Mouse (Mus musculus) kidney, postnatal 4 days (tissue): ENCODE data around the gene Gclm.
"Not testable (repeated sequence)": the region's sequence is repeated elsewhere in the genome, so short reads cannot be mapped to it uniquely, and the experiment has no call there.

Source experiments
- DNase-seq, 2 experiments: peaks; one replicate each; pipeline ENCODE4 v3.0.0; 2021; ENCODE audit warnings: mixed read lengths in 2 of 2

The Gclm gene

DNA sequence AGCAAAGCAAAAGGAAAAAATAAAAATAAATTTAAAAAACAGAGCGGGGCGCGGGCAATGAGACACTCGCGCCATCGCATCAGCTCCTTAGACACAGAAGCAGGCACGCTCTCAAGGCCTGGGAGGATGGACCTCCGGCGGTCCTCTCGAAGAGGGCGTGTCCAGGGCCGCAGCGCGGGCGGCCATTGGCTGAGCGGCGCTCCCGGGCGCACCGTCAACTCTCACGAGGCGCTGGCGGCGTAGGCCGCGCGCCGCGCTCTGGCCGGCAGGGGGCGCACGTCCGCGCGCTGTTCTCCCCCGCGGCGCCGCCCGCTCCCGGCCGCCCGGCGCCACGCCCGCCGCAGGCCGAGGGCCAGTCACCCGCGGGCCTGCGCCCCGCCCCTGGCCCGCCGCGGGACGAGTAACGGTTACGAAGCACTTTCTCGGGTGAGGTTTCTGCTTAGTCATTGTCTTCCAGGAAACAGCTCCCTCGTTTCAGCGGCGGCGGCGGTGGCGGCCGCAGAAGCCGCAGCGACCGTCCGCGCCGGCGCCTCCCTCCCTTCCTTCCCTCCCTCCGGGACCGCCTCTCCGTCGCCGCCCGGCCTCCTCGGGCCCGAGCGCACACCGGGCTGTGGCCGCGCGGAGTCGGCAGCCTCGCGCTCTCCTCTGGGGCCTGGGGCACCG lies at the start of gene Gclm:
Gclm (plus strand) TSS at position 343 of the 663 bp plus-strand sequence.
- peak; percentile 92 to 96 for DNase-seq

DNA sequence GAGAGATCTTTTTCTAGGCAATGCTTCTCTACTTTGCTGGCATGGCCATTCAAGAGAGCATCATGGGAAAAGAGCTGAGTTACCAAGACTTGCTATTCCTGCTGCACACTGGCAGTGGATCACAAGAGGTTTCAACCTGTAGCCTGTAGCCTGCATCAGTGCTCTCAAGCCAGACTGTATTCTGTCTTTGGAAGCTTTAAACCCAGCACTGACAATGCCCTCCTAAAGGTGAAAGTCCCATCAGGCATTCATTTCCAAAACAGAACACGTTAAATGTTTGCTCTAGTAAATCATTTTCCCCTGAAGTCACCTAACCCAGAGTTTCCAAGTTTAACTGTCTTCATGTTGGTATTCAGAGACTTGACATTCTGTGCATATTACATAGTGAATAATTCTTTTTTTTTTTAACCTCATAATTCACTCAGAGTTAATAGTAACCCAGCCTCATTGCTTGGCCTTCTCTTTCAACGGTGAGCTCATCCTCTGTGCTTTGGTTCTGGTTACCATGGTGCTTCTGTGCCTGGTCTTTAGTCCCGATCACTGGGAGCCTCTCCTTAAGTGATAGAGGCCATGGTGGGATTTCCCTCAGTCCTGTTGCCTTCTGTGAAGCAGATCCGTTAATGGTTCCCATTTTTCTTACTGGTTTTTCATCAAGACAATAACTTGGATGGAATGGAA lies 48.6 kb upstream of the Gclm start:
- peak in 1 of 2 experiments; percentile 12 for DNase-seq

DNA sequence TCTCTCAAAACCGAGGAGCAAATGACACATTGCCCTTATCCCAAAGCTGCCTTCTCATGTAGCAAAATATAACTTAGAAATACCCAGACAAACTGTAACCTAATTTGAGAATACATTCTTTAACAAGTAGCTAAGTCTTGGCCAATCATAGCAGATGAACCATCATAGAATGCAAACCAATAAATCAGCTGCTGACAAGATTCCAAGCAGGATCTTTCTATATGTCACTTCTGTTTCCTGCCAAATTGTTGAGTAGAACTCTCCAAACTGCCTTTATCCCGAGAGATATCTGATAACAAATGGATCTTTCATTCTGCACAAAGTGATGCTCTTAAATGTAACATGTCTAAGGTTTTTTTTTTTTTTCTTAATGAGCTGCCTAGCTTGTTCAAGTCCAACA lies 46.8 kb upstream of the Gclm start:
- no peak for DNase-seq

DNA sequence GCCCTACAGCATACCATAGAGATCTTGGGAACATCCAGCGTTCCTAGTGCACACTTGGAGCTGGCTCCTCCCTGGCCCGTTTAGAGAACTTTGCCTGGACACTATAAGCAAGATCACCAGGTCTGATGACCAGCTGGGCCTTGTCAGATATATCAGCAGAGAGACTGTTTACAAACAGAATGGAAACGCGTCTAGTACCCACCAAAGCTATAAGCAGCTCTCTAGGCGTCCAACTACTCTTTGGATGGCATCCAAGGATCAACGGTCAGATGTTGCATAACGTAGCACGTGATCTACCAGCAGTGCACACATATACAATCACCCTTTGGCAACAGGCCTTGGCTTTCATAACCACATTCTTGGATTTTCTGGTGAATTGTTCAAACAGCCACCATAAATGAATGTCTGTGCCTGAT lies 46.4 kb upstream of the Gclm start:
- DNase-seq, result peak; percentile 56 to 70

DNA sequence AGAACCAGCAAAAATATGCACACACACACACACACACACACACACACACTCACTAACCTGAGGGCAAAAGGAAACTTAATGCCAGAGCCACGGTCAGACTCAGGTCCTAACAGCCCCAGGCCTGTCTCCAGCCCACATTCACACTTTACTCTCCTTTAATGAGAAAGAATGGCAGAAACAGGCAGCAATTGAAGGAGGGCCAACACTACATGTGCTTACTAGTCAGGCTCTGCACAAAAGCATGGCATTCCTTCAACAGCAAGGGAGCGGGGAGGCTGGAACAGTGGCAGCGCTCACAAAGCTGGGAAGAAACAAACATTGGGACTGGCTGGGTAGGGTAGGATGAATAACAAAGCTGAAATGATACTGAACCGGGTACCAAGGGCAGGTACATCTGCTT lies 45.8 kb upstream of the Gclm start:
- peak in 1 of 2 experiments; percentile 8 for DNase-seq

DNA sequence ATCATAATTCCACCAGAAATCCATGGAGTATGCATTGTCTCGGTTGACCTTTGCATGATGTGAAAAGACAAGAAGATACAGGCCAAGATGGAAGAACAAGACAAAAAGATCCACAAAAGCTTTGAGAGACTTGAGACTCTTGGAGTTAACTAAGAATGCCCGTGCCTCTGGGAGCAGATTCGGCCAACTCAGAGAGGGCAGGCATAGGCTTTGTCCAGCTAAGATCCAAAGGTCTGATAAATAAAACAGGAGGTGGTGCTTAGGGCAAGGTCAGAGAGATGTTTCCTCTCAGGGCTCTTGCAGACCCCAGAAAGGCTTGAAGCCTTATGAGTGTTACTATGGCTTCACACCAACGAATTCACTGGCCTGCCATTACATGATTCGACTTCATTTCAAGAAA lies 45.3 kb upstream of the Gclm start:
- DNase-seq, result no peak

DNA sequence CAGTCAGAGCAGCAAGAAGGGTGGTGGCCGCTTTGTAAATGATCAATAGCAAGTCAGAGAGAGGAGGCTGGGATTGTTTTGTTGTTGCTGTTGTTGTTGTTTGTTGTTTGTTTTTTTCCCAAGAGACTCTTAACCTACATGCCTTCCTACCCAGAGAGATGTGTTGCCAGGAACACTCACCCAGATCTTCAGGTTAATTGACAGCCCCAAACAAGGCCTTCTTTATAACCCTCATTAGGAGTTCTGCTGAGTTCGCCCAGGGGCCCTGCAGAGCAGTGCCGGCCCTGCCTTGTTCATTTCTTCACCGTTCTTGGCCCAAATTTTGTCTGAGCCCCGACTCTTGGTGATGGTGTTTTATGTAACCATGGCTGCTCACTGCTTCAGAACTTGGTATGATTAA lies 44.9 kb upstream of the Gclm start:
- DNase-seq, result no peak

DNA sequence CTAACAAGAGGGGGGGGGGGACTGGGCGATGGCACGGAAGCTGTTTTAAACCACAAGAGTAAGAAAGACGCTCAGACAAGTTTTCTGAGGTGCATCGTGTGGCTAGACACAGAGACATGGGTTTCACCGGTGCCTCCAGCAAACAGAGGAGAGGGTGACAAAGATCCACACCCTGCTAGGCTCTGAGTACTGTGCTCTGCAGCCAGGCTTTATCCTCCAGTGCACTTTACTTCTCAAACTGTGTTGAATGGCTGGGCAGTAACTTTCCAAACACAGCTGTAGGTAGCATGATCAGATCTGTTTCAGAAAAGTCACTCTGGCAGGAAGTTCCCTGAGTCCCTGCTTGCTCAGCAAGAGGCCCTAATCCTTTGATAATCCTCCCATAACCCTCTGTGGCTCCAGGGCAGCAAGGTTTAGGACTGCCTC lies 43.0 kb upstream of the Gclm start:
- DNase-seq, result peak in 1 of 2 experiments; percentile 12

DNA sequence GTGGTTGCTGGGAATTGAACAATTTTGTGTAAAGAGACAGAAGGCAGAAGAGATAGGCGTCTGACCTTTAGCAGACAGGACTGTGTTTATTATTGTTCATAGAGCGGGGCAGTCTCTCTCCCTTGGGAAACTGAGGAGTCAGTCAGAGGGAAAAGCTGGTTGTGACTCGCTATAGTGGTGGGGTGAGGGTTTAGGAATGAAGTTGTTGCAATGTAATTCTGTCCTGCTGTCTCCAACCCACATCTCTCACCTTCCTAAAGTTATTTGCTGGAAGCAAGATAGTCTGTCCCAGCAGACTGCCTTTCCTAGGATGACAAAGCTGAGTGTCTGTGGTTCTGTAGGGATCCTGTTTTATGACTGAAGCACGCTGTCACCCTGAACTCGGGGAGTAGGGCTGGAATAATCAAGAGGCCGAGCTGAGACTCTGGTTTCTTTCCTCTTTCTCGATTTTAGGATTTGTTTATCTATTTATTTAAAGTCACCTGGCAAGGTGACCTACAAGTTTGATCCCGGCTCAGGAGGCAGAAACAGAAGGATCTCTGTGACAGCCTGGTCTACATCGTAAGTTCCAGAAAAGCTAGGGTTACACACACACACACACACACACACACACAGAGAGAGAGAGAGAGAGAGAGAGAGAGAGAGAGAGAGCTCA lies 41.6 kb upstream of the Gclm start:
- DNase-seq, result no peak

DNA sequence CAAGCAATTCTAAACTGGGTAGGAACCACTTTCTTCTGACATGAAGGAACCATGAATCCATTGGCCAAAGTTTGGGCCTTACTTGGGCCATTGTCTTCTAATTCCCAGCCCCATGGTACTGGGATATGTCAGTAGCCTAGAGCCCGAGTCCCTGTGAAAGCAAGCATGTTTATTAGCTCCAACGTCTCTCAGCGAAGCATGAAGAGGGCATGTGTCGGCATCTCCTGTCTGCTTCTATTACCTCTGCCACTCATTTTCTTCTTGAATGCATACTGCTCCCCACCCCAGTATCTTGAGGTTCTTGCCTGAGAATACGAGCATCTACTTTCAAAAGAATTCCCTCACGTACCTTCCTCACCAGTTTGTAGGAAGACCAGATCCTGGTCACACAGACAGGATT lies 39.6 kb upstream of the Gclm start:
- DNase-seq, result peak in 1 of 2 experiments; percentile 16

DNA sequence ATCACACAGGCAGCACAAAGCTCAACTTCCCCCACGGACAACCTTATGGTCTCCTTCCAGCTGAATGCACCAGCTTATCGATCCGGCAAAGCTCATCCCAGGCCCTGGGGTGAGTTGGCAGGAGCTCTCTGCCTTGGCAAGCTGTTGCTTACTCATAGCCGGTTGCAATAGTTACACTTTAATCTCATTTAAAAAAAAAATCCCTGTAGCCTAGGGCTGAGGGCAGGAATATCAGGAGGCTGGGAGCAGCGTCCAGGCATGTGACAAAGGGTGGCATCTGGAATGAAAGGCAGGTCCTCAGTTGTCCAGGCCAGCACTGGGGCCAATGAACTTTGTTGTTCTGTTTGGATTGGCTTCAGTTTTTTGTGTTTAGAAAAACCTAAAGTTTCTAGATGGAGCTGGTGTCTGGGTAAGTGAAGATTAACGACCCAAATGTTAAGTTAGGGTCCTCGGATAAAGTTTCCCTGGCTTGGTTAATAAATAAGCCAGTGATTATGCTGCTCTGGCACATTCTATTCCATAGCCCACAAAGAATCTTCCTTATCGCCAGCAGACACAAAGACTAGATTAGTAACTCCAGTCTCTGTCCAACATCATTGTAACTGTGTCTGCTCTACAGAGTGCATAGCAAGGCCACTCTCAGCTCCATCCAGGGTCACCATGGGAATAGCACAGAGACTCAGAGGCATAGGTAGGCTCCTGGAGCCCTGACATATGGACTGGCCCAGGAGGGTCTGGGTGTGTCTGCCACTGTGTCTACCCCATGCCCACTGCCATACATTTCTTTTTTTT lies 38.9 kb upstream of the Gclm start:
- DNase-seq, result peak; percentile 39 to 59

DNA sequence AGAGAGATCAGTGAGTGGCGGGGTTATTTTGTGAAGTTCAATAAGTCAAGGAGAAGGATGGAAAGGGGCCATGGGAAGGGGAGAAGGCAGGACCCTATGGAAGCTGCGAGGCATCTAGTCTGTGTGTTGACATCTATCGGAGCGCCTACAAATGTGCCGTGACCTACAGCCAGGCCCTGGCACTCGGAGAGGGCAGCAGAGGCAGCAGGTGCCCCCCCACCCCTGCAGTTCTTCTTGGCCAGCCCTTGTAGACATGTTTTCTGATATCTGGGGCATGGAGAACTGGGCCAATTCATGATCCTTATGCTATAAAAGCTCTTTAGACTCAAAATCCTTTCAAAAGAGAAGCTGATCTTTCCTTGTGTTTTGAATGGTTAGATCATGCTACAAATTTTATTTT lies 37.6 kb upstream of the Gclm start:
- no peak for DNase-seq

DNA sequence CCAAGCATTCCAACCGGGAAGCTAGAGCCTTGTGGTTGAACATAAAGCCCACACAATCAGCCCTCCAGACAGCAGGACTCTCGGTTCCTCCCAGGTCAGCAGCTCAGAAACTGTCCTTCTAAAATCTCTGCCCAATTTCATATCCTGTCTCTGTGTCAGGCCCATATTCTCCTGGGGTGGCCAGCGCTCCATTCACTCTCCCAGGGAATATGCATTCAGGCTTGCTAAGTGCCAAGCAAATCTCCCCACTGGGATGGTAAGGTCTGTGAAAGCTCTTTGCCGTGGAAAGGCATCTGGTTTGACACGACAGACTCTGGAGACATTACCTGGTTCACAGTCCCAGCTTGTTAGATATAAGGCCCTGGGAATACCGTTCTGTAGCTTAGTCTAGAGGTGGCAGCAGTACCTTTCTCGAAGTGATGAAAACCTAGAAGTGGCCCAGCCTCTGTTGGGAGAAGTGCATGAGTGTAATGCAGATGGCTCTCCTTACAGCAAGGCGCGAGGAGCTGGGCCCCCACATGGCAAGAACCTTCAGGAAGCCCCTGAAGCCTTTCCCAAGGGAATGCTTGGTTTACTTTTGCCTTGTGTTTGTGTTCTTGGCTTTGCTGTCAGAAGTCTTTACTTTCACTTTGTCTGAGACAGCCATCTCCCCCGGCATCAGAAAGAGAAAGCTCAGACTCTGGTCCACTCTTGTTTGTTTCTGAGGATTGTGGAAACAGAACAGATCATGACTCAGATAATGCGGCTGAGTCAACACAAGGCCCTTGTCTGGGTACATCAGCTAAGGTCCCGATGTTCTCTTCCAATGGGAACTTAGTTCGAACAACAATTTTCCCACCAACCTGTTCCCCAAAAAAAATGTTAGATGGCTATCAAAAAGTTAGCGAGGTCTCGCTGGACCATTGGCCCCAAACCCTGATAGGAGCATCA lies 36.8 kb upstream of the Gclm start:
- DNase-seq, result peak in 1 of 2 experiments; percentile 12

DNA sequence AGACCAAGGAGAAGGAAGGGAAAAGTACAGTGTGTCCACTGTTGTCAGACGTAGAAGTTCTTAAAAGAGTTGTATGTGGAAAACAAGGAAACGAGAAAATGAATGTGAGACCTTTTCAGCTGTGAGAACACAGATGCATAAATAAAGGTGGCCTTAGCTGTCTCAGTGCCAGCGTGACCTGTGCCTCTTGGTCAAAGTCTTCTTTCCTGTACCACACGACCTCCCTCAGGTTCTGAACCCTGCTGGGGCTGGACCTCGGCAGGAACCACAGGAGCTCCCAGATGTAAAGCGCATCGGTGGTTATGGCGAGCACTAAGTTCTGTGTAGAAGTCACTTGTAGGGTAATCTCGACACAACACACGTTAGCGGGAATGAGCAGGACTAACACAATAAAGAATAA lies 35.8 kb upstream of the Gclm start:
- peak in 1 of 2 experiments; percentile 41 for DNase-seq

DNA sequence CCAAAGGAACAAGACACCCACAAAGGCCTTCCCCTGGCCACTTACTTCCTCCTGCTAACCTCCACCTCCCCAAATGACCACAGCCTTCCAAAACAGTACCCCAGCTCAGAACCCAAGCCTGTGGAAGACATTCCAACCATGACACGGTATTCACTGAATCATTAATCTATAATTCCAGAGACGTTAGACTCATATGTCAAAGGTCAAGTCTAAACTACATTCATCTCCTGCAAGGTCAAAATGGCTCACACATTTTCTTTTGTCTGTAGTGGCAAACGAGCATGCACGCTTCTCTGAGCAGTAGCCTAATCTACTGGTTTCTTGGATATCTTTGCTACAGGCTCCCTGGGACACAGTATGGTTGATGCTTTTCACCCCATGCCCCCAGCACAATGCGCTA lies 34.9 kb upstream of the Gclm start:
- DNase-seq, result no peak

DNA sequence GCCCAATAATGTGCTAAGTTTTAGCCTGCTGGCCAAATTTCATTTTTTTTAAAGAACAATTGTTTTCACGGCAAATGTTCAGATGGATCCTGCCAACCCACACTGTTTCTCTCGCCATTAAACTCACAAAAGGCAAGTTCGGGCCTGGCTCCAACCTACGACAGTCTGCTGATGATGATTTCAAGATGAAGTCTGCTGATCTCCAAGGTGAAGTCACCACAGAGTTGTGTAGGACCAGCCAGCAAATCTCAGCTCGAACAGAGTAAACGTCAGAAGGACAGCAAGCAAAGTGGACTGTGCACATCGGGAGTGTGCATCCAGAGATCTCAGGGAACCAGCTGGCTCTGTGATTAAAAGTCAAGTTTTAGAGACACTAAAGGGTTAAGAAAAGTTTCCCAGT lies 34.5 kb upstream of the Gclm start:
- no peak for DNase-seq

DNA sequence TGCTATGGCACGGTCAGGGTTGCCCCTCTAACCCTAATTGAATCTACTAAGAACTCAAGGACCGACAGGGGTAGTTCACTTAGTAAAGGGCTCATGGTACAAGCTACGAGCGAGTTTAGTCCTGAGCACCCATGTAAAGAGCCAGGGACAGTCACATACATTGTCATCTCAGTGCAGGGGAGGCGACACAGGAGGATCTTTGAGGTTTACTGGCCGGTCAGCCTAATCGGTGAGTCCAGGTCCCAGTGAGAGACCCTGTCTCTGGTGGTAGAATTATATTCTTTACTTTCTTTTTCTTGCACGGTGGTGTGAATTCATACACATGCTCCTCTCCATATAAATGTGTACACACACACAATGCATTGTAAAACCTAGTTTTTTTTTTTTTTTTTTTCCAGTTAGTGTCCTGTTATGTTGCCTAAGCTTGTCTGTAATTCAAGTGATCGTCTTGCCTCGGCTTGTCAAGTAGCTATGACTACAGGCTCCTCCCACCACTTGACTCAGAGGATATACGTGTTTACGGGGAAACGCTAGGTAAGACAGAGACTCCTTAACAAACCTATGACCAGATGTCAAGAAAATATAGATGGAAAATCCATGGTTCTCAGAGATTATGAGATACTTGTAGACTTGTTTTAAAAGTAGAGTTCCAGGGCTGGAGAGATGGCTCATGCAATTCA lies 33.8 kb upstream of the Gclm start:
- DNase-seq, result no peak

DNA sequence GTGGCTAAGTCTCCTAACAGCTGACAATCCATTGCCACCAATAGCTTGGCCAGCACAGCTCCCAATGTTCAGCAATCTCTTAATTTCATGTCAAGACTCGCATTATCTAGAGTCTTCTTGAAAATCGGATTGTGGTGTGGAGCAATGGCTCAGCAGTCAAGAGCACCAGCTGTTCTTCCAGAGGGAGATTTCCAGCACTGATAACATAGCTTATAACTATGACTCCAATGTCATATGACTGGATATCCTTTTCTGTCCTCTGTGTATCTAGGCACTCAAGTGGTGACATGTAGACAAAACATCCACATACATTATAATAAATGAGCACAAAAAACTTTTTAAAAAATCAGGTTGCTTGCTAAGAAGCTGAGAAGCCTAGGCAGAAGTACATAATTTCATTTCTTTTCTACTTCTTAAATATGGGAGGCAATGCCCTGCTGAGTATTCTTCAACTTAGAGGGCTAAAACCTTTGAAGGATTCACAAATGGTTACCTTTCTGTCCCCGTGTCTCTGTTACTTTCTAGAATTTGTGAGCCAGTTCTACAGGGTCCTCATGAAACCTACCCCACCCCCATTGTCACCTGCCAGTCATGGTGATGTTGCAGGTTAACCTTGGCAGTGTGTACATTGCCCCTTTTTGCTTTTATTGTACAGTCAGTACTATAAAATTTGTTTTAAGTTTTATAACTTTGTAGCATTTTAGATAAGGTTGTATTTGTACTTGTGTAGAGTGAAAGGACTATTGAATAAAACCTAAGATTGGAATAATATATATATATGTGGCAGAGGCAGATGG lies 23.9 kb upstream of the Gclm start:
- DNase-seq, result no peak

DNA sequence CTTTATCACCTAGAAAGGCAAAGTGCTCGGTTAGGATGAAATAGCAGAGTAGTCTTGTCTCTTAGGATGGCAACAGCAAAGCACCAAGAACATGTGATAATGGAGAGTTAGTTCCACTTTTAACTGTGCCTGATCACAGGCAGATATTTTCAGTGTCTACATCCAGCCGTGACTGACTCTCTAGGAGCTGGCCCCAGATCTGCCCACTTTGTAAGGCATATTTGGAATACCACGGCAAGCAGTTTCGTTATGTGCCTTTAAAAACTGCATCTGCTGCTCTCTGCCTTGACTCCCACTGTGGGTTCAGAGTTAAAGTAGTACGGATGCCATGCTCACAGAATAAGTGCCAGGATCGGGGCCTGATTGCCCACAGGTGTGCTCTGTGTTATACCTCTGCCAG lies 18.4 kb upstream of the Gclm start:
- not testable (repeated sequence) for DNase-seq

DNA sequence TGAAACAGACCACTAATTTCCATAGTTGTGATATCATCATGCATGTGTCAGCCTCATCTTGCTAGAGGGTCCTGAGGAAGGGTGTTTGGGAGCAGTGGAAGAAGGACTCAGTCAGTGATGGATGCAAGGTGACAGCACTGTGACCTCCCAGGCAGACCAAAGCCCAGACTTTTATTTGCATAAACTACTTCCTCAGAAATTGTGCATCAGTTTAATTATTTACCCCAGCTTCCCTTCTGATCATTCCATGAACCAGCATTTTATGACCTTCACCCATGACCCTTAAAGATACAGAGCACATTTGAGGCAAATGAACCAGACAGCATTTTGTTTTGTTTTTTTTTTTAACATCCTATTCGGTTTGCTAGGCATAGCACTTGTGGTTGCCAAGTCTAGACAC lies 9.6 kb upstream of the Gclm start:
- DNase-seq, result no peak

DNA sequence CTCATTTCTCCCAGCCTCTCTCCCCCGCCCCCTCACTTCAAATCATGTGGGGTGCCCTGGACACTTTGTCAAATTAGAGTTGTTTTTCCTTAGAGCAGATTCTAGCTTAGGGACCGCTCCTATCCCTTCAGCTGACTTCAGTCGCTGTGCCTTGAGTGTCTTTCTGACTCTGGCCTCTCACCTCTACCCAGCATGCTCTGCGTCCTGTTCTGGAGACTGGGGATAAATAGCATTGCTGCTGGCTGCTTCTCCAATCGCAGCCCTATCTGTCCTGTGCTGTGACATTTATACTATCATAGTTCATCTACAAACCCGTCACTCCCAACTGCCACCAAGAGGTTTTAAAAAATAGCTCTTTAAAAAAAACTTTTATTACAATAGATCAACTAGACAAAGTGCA lies 2.5 kb upstream of the Gclm start:
- DNase-seq, result peak in 1 of 2 experiments; percentile 18
